Mouse (Mus musculus) kidney, postnatal 10 days (tissue): Measurements from ENCODE around the gene Ttll11.

Experiments
- DNase-seq: peaks from one replicate; pipeline ENCODE4 v3.0.0; 2021; ENCODE audit warnings: mixed read lengths

The Ttll11 gene

GRCm38 (mm10) chr2:35963280-35963679, 16.4 kb downstream of the Ttll11 start:
- DNase-seq = no peak

DNA sequence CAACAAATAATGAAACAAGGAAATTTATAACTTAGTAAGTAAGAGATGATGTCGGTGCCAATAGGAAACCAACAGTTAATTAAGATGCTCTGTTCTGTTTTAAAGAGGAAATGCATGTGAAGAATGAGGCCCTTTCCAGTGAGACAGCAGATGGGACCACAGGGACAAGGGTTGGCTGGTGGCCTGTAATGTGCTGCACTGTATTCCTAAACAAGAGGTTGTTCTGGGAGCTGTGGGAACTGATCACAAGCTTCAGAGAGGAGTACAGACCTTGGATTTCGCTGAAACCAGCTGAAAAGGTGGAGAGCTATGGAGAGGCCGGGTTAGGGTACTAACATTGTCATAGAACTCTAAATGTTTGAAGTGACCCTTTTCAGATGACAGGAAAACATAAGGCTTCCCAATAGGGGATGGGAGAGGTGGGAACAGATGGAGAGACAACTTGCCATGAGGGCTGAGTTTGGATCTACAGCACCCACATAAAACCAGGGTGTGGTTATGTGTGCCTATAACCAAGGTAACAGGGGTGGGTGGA, 18.1 kb downstream of the Ttll11 start:
- DNase-seq = no peak

DNA sequence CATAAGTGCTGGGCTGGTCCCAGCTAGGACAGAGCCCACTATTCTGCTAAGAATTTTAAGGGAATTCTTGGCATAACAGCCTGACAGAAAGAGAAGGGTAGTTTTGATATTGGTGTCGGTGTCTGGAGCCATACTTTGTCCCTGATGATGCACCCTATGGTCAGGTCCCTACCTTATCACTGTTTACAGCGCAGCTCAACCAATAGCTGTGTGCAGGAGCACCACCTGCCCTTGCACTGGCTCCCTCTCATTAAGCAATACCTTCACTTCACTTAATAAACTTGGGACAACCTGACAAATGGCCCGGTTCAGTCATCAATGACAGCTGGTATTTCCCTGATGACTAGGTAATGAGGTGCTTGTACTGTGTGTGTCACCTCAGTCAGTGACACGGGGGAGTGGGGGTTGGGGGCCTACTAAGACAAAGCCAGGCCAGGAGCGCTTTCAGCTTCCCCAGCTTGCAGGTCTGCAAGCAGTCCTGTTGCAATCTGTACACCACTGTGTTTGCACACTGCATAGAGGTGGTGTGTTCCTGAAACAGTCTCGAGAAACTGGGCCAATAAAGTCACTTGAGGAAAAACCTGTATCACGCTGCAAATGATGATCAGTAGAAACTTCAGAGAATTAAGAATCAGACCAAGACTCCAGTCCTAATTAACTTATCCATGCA, 22.1 kb downstream of the Ttll11 start:
- DNase-seq = no peak

GRCm38 (mm10) chr2:35955211-35955610, 24.5 kb downstream of the Ttll11 start:
- no peak for DNase-seq

DNA sequence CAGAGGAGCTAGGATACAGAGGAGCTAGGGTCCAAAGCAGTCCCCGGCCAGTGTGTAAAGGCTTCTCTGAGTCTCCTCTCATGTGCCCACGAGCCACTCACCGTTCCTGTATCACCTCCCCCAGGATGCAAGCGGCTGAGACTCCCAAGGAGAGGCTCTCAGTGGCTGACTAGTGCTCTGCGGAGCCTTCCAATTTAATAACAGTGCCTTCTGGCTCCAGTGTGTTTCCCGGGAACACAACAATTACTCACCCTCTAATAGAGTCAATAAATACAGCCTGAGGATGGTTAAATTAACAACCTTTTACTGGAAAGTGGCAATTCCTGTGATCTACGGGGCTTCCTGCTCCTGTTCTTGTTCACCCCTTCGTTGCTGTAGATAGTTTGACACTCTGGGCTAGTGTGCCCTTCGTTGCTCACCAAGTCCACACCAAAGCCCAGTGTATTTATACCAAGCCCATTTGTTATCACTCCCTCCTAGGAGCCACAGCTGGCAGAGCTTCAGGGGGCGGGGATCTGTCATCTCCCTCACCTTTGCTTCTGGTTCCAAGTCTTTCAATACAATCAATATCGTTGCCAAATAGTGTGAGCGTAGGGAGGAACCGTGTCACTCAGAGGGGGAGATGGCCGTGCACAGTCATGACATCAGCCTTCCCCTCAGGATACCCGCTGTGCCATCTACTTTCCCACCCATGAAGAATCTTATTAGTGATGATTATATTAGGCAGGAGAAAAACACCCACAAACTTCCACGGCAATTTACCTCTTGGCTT, 27.3 kb downstream of the Ttll11 start:
- no peak for DNase-seq

- DNase-seq = no peak
Measured at GRCm38 (mm10) chr2:35944896-35945295, 34.8 kb downstream of the Ttll11 start.

GRCm38 (mm10) chr2:35942960-35943359, 36.8 kb downstream of the Ttll11 start:
- DNase-seq = no peak

DNA sequence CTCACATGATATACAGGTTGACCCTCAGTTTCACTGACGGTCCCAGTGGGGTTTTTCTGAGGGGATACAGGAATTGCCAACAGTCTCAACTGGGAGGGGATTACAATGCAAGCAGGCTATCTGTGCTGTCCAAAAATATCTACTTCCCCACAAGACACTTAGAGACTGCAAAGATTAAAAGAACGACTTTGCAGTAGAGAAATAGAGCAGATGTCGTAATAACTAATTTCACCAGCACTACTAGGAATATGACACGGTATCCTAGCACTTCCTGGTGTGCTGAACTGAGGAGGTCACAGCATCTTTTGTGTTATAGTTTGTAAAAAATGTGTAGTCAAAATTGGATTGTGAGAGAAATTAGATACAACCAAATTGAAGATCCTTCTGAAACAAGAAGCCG, 44.7 kb downstream of the Ttll11 start:
- DNase-seq = no peak

GRCm38 (mm10) chr2:35933116-35933515, 46.6 kb downstream of the Ttll11 start:
- no peak for DNase-seq

DNA sequence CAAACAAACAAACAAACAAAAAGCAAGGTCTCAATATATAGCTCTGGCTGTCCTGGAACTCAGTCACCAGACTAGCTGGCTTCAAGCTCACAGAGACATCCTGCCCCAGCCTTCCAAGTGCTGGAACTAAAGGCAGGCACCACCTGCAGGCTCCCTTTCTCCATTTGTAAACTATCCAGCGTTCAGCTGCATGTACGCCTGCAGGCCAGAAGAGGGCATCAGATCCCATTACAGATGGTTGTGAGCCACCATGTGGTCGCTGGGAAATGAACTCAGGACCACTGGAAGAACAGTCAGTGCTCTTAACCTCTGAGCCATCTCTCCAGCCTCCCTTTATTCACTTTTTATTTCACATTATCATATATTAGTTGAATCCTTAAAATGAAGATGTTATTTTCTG, 48.1 kb downstream of the Ttll11 start:
- DNase-seq = no peak

- peak; percentile 93 for DNase-seq
Measured at GRCm38 (mm10) chr2:35930498-35931149, 49.1 kb downstream of the Ttll11 start.

GRCm38 (mm10) chr2:35928133-35928532, 51.6 kb downstream of the Ttll11 start:
- peak; percentile 55 for DNase-seq

DNA sequence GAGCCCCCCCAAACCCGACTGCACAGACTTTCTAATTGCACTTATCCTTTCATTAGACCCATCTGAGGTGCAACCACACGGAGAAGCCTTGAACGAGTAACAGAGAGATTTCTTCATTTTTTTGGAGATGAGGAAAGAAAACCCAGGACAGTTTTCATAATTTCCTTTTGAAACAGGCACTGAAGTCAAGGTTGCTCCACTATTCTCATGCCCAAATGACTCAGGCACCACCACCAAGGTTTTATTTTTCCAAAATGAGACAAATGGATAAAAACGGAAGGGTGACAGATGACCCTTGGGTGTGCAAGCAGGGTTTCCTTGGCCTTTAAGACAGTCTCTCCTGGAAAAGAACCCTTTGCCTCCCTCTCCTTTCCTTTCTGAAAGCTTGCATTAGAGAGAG, 54.8 kb downstream of the Ttll11 start:
- DNase-seq = no peak

GRCm38 (mm10) chr2:35922956-35923355, 56.8 kb downstream of the Ttll11 start:
- DNase-seq = no peak

GRCm38 (mm10) chr2:35912090-35912489, 67.6 kb downstream of the Ttll11 start:
- DNase-seq = no peak

DNA sequence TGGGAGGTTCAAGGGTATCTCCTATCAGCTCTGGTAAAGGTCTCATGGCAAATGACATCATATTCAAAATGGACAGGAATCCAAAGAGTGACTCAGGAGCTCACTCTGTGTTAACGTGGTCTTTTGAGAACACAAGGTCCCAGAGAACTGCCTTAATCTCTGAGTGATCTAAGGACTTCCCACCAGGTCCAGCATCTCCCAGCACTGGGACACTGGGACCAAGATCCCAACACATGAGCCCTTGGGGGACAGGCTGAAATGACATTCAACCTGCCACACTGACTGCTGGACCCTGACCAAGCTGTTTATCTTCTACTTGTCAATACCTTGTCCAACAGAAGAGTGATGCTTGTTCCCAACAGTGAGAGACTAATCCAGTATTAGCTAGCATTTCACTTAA, 68.0 kb downstream of the Ttll11 start:
- no peak for DNase-seq

DNA sequence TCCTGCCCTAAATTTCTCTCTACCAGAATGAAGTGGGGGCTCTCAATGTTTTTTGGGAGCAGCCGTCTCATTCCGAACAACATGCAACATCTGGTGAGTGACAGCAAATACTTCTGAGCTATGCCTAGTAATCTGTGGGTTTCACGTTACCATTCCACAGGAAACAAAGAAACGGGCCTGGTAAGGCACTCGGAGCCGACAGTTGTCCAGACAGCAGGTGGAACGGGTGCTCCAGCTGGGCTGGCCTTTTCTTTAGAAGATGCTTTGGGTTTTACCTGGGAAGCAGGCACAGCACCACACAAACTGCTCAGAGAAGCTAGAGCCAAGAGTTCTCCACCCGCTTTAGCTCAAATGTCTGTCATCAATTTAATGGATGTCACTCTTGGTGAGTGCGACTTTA, 69.0 kb downstream of the Ttll11 start:
- DNase-seq = no peak

GRCm38 (mm10) chr2:35909353-35909752, 70.4 kb downstream of the Ttll11 start:
- no peak for DNase-seq

GRCm38 (mm10) chr2:35907578-35907977, 72.1 kb downstream of the Ttll11 start:
- no peak for DNase-seq

GRCm38 (mm10) chr2:35906174-35906798, 73.4 kb downstream of the Ttll11 start:
- peak; percentile 75 for DNase-seq

DNA sequence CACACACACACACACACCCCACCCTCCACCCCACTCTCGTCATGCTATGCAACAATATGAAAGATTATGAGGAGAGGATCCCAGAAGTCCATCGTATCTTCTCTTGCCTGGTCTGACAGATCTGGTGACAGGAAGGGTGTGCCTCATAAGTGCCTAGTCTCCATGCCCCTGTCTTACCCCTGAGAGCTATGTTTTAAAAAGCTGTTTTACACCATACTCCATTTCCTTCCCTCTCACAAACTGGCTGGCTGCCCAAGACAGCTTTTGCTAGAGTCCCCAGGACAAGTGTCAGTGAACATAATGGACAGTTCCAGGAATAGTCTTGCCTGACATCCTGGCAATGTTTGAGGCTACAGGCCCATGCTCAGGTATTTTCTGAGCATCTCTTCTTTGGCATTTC, 78.9 kb downstream of the Ttll11 start:
- DNase-seq = peak; percentile 71

GRCm38 (mm10) chr2:35899712-35900111, 80.0 kb downstream of the Ttll11 start:
- no peak for DNase-seq

- DNase-seq = no peak
Measured at GRCm38 (mm10) chr2:35899135-35899474, 80.6 kb downstream of the Ttll11 start.
